Mouse (Mus musculus): ENCODE measurements at regions not wholly inside any gene's neighbourhood (a gene's known extent, or its start where the extent isn't known, plus 50 kb on each side); places are given as distances from the start of the nearest gene placed in this dataset.

- TF ChIP-seq CTCF (IDR thresholded peaks at IDR 0.05; ENCODE audit: insufficient read depth, low read depth, low read length) (no peak), POLR2A (IDR thresholded peaks at IDR 0.05; ENCODE audit: insufficient read depth, low read depth, low read length) (no peak)
These were observed 110.3 kb upstream of the Abca1 start for GRCm38 (mm10) chr4:53269999-53270398.

Data from olfactory bulb, adult 2 months (tissue).